Comparison of ENCODE assay signal across 8 mouse cellular contexts in the genomic region with DNA sequence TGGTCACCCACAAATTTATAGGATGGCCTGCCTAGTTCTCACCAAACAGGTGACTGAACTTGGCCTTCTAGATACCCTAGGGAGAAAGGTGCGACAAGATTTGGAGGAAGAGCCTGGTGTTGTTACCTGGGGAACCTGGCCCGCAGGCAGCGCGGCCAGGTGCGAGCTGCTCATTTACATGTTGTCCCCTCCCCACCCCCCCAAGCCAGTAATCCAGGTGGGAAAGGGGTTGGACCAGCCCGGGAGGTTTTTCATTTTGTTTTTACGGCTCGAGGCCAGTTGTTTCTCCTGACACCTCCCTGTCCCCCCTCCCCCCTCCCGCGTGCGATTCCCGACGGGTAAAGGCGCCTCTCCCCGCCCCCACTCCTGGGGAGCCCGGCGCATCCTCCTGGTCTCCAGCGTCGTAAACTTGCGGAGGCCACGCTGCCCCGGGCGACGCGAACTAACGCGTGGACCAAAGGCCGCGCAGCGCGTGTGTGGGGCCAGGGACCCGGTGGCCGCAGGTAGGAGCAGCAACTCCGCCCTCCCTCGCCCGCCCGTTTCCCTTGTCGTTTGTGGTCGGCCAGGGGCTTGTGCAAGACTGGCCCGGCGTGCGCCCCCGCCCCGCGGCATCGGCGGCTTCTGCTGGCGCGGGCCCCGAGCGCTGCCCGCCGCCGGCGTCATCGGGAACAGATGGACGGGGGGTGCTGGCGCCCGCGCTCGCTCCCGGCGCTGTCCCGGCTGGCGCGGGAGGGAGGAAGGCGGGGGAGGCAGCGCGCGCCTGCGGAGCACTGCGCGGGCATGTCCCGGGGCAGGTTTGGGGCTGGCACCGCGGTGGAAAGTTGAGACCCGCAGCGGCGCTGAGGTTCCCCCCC. TPM values are rescaled to one million over a fixed set of nuclear protein-coding genes. Genes with fewer than 3 reads are reported as not detected.
DNase-seq lines count a peak whose midpoint lies in the region; ATAC-seq lines count a peak whose summit lies in the region.

No protein-coding gene starts in this region.

- under 1% methylated on average over 74 of the region's 79 CpGs for WGBS in kidney, embryonic 16.5 days
- under 1% methylated on average over 68 of the region's 79 CpGs for WGBS in liver, embryonic 16.5 days (ENCODE audit: insufficient replicate concordance)
- WGBS in neural tube, embryonic 14.5 days, result under 1% methylated on average over 73 of the region's 79 CpGs

- peak overlapping the region; percentile 66 for H3K4me3 ChIP-seq in kidney, embryonic 16.5 days (ENCODE audit: low read length)
- peak overlapping the region; percentile 95 for H3K4me3 ChIP-seq in liver, embryonic 16.5 days (ENCODE audit: low read depth, low read length)
- peak overlapping the region; percentile 56 for H3K4me3 ChIP-seq in neural tube, embryonic 14.5 days (ENCODE audit: low read depth, low read length)

- peaks cover 5% of the 10 kb centered on the region; the same call in 1 of the 2 replicates for H3K27me3 ChIP-seq in kidney, embryonic 16.5 days (ENCODE audit: insufficient read depth, low read length)
- H3K27me3 ChIP-seq in liver, embryonic 16.5 days (ENCODE audit: control insufficient read depth, insufficient read depth, low read depth, low read length), result no peaks in the 10 kb centered on the region
- no peaks in the 10 kb centered on the region for H3K27me3 ChIP-seq in neural tube, embryonic 14.5 days (ENCODE audit: control insufficient read depth, insufficient read depth, low read length)

- H3K27ac ChIP-seq in kidney, embryonic 16.5 days (ENCODE audit: low read length), result peak overlapping the region; percentile 96
- H3K27ac ChIP-seq in liver, embryonic 16.5 days (ENCODE audit: low read length), result peak overlapping the region; percentile 95
- peak overlapping the region; percentile 99 for H3K27ac ChIP-seq in neural tube, embryonic 14.5 days (ENCODE audit: low read depth, low read length)

- H3K4me2 ChIP-seq in kidney, embryonic 16.5 days (replicated peaks; ENCODE audit: low read depth, low read length), result peak overlapping the region; percentile 99
- peak overlapping the region; percentile 99 for H3K4me2 ChIP-seq in liver, embryonic 16.5 days (ENCODE audit: low read depth, low read length)
- peak overlapping the region; percentile 99 for H3K4me2 ChIP-seq in neural tube, embryonic 14.5 days (ENCODE audit: low read depth, low read length)

- DNase-seq in thymus, postnatal 14 days, result peak; percentile 68
- no peak for DNase-seq in thymus, adult 18-20 months
- peak; percentile 81 for DNase-seq in cerebellum, adult 9-10 months
- peak; percentile 48 to 55 for DNase-seq in gastrocnemius, postnatal 36 days
- DNase-seq in yolk sac, embryonic 10.5 days (ENCODE audit: low spot score), result peak; percentile 49

- peak overlapping the region; percentile 79 for H3K9ac ChIP-seq in kidney, embryonic 16.5 days (replicated peaks; ENCODE audit: low read length)
- H3K9ac ChIP-seq in liver, embryonic 16.5 days (ENCODE audit: low read depth, low read length), result peak overlapping the region; percentile 94
- peak overlapping the region; percentile 87 for H3K9ac ChIP-seq in neural tube, embryonic 14.5 days (replicated peaks; ENCODE audit: low read depth, low read length)

- H3K9me3 ChIP-seq in kidney, embryonic 16.5 days (ENCODE audit: low read length), result no peaks in the 10 kb centered on the region
- H3K9me3 ChIP-seq in liver, embryonic 16.5 days (replicated peaks; ENCODE audit: control insufficient read depth, low read length), result no peaks in the 10 kb centered on the region
- H3K9me3 ChIP-seq in neural tube, embryonic 14.5 days (ENCODE audit: control insufficient read depth, low read length), result no peaks in the 10 kb centered on the region

- ATAC-seq in kidney, embryonic 16.5 days (ENCODE audit: low FRiP score, low TSS enrichment), result no peak
- no peak for ATAC-seq in liver, embryonic 16.5 days (ENCODE audit: low read depth)
- ATAC-seq in neural tube, embryonic 14.5 days (ENCODE audit: low read depth), result no peak

- intact Hi-C loops in gastrocnemius, postnatal 36 days (cut with DNase I), result no loop called here

- H3K36me3 ChIP-seq in kidney, embryonic 16.5 days (ENCODE audit: insufficient read depth, low read length), result no peaks in the 10 kb centered on the region
- no peaks in the 10 kb centered on the region for H3K36me3 ChIP-seq in liver, embryonic 16.5 days (ENCODE audit: control insufficient read depth, insufficient read depth)
- H3K36me3 ChIP-seq in neural tube, embryonic 14.5 days (ENCODE audit: control insufficient read depth, insufficient read depth, low read length), result no peaks in the 10 kb centered on the region

- H3K4me1 ChIP-seq in kidney, embryonic 16.5 days (ENCODE audit: insufficient read depth, low read length), result peaks cover 89% of the 10 kb centered on the region
- H3K4me1 ChIP-seq in liver, embryonic 16.5 days (ENCODE audit: control insufficient read depth, low read depth, low read length), result peaks cover 85% of the 10 kb centered on the region
- H3K4me1 ChIP-seq in neural tube, embryonic 14.5 days (ENCODE audit: control insufficient read depth, insufficient read depth, low read length), result peaks cover 91% of the 10 kb centered on the region

RNA-seq across cellular contexts. Expression of a gene that starts 53.4 kb away (rescaled TPM):
- total RNA-seq in gastrocnemius, postnatal 36 days (2021), result under 1 TPM; 0.66 to 0.94 TPM
- polyA plus RNA-seq in kidney, embryonic 16.5 days (2015; fragmentation: Nextera tagmentation; extraction: Ambion mirVana), result 114 and 117 TPM in 2 replicates
- 40.6 and 43.3 TPM in 2 replicates for polyA plus RNA-seq in liver, embryonic 16.5 days (2015; fragmentation: Nextera tagmentation; extraction: Ambion mirVana)
- polyA plus RNA-seq in neural tube, embryonic 14.5 days (2014; fragmentation: Nextera tagmentation; extraction: Ambion mirVana), result 10.5 and 13.1 TPM in 2 replicates

Comparison
In these comparisons a context has a peak if more than half of its experiments do, and no peak if none do; other contexts are left out.
1. DNase-seq: peak in thymus, postnatal 14 days (single experiment), cerebellum, adult 9-10 months (single experiment), gastrocnemius, postnatal 36 days (2 of 2) and yolk sac, embryonic 10.5 days (single experiment); none in thymus, adult 18-20 months (0 of 2).
2. Peak in every context shown above with its lines, with median percentiles within 50 percentile points of each other: H3K27ac ChIP-seq, H3K4me2 ChIP-seq, H3K4me3 ChIP-seq and H3K9ac ChIP-seq.